Mouse (Mus musculus) spleen, embryonic (tissue): ENCODE results near the gene Syt7.

ENCODE experiments used
- CTCF ChIA-PET: fragments of 350-600 bp; sonication (Branson Sonifier 250); formaldehyde crosslinking; loops from one replicate; lab custom pipeline; 2022; lab: Charles Lee

Gene Syt7

DNA sequence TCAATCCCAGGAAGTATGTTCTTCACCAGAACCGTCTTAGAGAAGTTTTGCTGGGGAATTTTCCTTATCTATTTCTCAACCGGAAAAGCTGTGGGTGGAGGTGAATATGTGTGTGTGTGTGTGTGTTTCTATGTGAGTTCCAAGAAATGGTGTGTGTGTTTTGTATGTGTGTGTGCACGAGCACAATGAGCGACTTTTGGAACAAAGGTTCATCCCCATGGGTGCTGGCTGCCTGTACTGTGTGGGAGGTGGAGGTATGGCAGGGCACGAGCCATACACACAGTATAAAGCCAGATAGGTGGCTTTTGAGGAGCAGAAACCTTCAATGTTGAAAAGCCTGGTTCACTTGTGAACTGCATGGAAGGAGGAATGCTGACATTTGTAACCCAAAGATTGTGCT lies 1.2 kb upstream of the Syt7 start:
- CTCF ChIA-PET = no interaction called here

DNA sequence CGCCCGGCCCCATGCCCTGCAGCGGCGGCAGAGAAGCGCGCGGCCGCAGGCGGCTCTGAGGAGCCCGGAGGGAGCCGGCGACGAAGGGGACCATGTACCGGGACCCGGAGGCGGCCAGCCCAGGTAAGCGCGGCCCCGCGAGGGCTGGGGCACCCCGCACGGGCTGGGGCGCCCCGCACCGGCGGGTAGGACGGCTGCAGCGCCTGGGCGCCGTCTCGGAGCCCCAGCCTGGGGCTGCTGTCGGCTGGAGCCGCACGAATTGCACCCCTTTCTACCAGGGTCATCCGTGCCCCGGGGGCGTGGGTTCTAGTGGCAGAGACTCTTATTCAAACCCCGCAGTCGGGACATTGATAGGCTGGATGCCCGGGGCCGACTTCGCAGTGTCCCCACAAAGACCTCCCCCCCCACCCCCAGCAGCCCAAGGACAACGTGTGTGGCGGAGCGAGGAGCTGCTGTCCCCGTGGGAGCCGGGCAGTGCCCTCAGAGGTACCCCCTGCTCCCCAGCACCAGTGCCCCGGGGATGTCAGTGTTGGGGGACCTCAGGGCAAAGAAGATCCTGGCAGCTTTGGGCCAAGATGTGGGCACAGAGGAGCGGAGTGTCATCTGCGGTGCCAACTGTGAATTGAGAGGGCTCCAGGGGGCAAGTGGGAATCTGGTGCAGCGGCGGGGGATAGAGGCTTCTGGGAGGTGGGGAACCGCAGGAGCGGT lies 655 bp downstream of the Syt7 start:
- CTCF ChIA-PET = no interaction called here

DNA sequence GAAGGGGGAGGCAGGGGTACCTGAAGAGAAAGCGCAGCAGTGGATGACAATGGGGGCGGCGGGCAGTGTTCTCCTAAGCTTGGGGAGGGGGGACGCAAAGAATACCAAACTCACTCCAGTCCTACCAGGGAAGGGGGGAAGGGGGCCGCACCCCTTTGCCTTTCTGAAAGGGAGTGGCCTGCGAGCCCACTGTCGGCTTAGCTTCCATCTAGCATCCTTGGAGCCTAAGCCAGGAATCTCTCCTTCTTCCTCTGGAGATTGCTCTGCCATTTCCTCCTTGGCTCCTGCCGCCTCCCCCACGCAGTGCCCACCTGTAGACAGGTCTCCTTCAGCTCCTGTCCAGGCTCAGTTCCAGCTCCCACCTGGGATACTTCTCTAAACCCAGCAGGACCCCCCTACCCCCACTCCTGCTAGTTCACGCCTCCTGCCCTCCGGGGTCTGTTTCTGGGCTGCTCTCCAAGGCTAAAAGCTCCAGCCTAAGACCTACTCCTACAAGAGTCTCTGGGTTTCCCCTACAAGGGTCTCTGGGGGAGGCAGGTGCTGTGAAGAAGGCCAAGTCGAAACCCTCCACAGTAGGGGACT lies 1.3 kb downstream of the Syt7 start:
- CTCF ChIA-PET = no interaction called here

DNA sequence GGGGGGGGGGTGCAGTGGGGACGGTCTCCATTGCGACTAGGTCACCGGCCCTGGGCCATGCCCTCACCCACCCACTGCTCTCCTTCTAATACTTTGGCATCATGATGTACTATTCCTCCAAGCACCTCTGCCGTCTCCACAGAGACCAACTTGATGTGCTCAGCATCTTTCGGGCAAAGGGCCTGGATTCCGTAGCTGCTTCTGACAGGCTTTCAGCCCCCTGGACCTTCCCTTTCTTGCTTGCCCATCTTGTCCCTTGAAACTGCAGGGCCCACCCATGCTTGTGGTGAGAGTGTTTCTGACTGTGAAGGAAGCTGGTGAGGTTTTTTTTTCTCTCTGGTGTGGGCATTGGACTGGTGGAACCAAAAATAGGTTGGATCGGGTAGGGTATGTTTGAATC lies 2.1 kb downstream of the Syt7 start:
- CTCF ChIA-PET = no interaction called here

DNA sequence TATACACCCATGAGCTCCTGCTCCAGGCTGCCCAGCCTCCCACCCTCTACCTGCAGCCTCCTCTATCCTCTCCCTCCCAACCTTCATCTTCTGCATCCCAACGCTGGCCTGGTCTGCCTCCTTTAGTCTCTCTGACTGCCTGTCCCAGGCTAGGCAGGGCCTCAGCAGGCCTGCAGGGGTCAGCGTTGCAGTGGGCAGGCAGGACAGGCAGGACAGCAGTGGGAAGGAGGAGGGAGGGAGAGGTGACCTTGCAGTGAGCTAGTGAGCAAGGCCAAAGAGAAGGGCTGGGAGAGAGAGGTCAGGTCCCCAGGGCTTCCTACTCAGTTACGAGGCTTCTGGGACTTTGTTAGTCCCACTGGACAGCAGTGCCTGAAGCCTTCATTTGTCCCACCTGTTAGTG lies 3.1 kb downstream of the Syt7 start:
- CTCF ChIA-PET = no interaction called here

DNA sequence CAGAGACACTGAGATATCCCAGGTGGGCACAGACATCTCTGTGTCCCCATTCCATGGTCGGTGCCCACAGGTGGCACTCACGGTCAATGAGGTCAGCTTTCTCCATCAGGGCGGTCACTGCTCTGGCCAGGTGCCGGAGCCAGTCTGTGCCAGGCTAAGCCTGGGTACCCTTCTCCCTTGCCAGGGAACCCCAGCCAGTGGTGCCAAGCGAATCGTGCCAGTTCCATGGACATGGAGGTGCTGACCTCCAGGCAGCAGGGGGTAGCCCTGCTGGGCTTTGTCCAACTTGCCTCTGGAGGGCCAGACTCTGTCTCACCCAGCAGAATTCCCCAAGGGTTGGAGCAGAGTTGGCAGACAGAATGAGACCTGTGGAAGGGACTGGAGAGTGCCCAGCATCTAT lies 4.6 kb downstream of the Syt7 start:
- CTCF ChIA-PET = no interaction called here

DNA sequence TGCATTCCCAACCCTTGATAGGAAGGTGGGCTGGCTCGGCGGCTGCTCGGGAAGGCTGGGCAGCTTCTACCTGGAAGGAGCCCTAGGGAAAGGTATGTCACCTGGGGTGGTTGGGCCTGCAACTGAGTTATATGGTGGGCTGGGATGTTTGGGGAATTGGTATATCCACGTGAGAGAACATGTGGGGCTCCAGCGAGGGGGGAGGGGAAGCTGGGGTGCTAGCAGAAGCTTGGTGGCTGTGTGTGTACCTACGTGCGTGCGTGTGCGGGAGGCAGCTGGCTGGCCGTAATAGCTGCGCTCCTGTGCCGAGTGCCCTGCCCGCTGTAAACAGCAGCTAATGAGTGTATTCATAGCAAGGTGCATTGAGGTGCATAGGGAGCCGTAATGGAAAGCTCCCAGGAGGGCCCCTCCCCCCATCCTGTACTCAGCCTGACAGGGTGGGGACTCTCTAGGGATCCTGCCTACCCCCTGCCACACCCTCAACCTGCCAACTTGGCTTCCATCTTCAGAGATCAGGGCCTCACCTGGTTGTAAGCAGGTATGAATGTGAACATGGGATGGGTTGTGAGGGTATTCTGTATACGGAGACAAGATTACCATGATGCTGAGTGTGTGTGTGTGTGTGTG lies 5.1 kb downstream of the Syt7 start:
- CTCF ChIA-PET = no interaction called here

DNA sequence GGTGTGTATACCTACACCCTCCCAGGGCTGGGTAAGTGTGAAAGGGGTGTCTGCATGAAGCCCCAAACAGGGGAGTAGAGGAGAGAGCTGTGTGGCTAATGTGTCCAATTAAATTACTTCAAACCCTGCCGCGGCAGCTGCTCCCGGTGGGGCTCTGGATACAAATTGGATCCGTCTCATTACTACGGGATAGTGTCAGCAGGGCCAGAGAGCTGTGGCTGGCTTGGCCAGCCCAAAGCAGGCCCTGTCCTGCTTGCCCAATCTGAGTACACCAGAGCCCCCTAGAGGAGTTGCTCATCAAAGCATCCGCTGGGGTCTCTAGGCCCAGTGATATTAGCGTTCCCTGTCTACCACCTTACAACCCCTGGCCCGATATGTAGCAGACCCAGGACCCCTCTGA lies 6.3 kb downstream of the Syt7 start:
- CTCF ChIA-PET = no interaction called here

DNA sequence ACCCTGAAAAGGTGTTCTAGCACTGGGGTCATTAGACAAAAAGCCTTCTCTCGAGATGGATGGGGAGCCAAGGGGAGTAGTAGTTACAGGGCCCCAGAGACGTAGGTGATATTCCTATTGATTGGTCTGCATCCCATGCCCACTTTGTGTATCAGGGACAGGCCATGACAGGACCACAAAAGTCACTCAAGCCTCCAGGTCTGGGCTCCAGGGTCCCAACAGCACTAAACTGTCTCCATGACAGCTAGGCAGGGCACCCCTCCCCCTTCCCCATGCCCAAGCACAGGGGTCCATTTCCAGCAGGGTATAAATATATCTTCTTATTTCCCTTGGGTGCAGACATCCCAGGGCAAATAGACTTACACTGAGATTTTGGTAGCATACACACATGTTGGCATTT lies 8.1 kb downstream of the Syt7 start:
- CTCF ChIA-PET = no interaction called here

DNA sequence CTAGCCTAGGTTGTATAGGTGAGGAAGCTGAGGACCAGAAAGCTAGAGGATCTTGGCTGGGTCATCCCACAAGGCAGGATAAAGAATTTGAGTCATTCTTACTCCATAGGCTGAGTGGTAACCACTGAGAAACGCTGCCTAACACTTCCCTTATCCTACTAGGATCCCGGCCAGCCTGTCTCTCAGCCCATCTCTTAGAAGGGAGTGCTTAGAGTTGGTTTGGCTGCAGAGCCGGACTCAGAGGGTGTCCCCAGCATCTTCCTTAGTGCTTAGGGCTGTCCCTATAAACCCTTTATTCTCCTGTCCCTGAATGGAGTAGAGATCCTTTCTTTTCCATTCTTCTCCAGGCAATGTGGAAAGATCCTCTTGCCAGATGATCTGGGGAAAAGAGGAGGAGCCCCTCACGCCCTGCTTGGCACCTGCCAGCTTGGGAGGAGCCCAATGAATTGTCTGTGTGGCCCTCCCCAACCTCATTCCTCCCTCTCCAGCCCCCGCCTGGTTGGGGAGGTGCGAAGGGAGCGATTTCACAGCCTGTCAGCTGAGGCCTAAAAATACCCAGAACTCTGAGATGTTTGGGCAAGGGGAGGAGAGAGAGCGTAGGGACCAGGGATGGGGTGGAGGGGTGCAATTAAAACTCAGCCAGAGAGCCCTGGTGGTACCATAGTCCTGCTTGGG lies 8.7 kb downstream of the Syt7 start:
- CTCF ChIA-PET = no interaction called here

DNA sequence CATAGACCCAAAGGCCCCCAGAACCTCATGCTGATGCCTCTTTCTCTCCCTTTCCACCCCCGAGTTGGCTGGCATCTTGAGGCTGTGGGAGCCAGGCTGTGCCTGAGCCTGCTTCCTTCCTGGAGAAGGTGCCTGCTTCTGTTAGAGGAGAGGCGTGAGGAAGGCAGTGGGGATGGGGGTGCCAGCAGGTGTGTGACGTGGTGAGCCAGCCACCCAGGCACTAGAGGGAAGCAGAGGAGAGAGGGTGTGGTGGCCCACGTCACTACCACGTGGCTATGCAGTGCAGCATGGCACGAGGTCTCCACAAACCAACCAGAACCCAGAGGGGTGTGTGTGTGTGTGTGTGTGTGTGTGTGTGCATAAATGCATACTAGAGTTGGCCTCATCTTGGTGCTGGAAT lies 9.4 kb downstream of the Syt7 start:
- CTCF ChIA-PET = no interaction called here

DNA sequence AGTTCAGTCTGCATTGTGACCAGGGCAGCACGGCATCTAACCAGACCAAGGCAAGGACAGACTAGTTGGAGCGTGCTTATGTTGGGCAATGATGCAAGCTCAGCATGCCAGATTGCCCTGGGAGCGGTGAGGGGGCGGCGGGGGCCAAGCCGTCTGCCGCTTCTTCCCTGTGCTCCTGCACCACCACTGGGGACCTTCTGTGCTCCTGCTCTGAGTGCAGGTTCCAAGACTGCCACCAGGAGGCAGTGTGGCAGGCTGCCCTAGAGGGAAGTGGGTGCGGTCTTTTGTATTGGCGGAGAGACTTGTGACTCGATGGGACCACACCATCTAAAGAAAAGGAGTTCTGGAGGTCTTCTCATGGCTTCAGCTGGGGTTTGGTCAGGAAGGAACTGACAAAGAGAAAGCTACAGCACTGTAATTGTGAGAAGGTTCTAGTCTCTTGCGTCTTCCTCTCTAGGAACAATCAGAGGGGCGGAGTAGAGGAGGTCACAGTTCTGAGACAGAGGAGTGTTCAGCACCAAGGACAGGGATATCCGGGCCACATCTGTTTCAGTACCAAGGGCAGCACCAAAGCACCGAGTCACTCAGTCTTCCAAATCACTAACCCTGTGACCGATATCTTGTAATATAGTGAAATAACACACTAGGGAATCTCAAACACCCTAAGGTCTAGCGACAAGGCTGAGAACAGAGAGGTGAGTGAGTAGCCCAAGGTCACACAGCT lies 14.0 kb downstream of the Syt7 start:
- CTCF ChIA-PET = no interaction called here

DNA sequence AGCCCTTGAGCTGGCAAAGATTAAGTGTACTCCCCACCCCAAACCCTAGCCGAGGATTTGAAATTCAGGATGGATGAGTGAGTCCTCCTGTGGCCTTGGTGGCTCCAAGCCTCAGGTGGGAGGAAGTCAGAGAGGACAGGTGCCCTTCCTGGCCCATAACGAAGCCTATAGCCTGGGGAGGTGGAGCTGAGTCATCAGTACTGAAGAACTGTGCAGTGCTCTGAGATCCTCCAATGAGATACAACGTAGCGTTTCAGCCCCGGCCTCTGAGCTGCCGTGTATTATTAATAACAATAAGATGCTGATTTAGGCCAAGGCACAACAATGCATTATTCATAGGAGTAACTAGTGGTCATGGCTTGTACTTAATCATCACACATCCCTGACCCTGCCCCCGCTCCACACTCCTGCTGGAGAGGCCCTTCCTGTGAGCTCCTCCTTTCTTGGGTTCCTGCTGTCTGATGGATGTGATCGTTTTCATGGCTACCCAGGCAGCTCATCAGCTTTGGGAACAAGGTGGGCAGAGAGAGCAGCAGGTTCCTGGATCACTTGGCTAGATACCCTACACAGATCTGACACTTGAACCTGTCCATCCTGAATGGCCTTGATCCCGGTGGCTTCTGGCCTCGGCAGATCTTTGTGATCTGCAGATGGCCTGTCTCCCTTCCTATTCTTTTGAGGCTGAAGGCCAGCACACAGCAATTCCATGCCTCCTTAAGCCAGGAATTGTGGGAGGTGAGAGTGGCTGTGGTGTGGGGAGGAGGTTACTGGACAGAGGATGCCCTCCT lies 14.9 kb downstream of the Syt7 start:
- CTCF ChIA-PET = no interaction called here

DNA sequence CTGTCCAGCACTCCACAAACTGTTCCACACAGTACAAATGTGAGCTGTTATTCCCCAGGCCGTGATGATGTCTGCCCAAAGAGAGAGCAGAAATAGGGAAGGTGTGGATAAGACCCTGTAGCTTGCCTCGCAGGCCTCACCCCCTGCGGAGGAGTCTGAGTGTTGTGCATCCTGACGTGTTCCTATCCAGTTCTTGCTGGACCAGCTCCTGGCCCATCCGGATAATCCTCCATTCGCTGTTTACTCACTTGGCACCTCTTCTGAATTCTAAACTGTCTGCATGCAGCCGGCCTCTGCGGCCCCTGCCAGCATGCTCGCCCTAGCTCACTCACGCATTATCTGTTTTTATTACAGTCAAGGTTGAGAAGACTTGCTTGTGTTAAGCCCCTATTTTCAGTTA lies 15.5 kb downstream of the Syt7 start:
- CTCF ChIA-PET = no interaction called here

DNA sequence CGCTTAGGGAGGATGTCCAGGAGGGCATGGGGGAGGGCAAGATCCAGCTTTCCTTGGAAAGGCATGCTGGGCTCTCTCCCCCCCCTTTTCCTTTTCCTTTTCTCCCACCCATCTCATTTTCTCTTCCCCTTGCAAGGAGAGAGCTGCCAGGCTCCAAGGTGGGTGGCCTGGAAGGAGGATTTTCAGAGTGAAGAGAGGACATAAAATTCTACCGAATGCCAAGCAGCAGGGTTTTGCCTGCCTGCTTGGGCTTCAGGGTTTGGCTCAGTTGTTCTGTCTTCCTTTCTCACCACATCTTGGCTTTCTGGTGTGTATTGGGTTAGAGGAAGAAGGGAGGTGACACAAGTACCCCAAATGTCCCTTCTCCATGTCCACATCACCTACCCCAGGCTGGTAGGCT lies 16.0 kb downstream of the Syt7 start:
- CTCF ChIA-PET = no interaction called here

DNA sequence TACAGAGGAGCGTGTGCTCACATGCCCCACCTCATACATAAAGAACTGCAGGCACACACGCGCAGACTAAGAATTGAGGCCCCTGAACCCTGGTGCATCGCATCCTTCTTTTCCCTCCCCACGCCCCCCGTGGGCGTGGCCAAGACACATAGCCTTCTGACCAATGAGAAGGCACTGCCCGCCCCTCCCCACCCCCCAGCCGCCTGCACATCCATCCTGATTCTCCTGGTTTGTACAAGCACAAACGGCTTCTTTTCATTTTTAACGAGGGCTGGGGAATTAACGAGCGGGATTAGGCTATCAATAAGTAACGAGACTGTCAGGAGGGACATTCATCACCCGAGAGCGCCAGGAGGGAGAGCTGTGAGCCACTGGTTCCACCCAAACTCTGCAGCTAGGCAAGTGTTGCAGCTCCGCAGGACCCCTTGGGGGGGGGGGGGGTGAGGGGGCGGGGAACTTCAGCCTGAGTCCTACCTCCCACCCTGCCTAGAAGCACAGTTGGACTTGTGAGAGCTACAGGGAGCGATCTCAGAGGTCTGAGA lies 24.9 kb downstream of the Syt7 start:
- CTCF ChIA-PET = no interaction called here

DNA sequence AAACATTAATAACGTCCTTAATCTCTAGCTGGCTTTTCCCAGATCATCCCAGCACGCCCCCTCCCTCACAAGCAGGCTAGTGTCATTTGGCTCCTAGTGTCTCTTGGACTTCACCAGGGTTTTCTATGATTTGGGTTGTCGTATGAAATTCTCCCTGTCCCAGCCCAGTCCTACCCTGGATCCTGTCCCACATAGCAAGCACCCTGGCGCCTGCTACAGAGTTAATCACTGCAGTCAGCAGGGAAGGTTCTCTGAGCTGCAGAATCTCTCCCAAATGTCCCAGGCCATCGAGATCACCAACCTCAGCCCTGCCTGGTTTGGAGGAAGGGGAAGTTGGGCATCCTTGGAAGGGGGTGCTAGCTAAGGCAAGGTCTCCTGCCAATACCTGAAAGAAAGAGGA lies 26.6 kb downstream of the Syt7 start:
- CTCF ChIA-PET = no interaction called here

DNA sequence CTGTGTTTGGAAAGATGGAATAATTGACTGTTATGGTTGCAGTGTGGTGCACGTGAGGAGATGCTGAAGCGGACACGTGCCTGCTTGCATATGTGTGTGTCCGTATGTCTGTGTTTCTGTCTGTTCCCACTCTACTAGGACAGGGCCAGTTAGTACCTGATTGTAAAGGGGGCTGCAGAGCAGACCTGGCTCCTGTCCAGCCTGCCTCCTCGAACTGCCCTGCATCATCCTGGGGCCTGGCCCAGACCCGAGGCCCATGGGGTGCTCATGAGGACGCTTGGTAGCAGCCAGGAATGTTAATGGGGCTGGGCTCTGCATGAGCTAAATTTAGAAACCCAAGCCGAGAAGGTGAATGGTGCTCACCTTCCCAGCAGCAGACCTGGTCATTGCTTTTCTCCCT lies 28.0 kb downstream of the Syt7 start:
- CTCF ChIA-PET = no interaction called here

DNA sequence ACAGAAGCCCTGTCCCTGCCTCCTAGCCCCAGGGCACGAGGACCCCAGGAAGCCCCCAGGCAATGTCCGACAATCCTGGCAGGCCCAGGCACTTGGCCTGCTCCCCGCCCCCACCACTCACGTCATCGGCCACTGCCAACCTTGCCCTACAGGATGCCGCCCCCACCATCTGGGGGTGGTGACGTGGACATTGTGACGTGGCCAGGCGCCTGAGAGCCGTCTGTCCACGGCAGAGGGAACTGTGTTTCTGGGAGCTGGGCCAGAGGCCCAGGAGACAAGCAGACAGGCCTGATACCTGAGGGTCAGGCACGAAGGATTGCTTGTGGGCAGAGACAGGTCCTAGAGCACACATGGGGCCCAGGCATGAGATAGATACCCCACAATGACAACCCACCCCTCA lies 28.5 kb downstream of the Syt7 start:
- CTCF ChIA-PET = no interaction called here

DNA sequence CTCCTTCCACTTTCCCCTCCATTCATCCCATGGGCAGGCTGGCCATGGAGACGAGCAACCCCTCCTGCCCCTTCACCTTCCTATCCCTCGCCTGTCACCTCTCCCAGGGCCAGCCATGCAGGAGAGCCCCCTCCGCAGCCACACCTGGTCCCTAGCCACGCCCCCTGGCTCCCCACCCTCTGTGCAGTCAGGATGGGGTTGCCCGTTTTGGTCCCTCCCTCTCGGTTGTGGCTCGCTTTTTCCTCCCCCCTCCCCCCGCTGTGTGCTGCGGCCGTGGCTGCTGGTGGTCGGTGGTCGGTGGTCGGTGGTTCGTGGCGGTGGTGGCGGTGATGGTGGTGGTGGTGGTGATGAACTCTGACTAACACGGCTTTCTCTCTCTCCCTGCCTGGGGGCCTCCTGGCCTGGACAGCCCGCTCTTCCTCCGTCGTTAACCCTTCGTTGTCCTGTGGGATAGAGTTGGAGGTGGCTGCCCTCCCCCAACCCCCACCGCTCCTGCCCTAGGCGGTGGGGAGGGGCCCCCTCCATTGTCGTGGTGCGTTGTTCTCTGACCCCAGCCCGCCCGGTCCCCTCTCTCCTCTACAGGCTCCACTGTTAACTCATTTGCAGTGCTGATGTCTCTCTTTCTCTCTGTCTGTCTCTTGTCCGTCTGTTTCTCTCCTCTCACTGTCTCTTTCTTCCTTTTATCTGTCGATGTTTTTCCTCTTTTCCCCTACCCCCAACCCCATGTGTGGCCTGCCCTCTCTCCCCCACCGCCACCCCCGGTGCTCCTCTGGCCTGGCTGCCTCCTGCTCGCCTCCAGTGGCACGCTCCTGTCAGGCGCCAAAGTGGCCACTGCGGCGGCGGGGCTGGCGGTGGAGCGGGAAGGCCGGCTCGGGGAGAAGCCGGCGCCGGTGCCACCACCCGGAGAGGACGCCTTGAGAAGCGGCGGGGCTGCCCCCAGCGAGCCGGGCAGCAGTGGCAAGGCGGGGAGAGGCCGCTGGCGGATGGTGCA lies 33.4 kb downstream of the Syt7 start:
- CTCF ChIA-PET = no interaction called here
